Mouse (Mus musculus): ENCODE measurements around the gene Csrp3. TPM values are rescaled to one million over a fixed set of nuclear protein-coding genes. Genes with fewer than 3 reads are reported as not detected.

Gene Csrp3
- total RNA-seq, 1 experiment from 2014 or later = 4.6 TPM

DNA sequence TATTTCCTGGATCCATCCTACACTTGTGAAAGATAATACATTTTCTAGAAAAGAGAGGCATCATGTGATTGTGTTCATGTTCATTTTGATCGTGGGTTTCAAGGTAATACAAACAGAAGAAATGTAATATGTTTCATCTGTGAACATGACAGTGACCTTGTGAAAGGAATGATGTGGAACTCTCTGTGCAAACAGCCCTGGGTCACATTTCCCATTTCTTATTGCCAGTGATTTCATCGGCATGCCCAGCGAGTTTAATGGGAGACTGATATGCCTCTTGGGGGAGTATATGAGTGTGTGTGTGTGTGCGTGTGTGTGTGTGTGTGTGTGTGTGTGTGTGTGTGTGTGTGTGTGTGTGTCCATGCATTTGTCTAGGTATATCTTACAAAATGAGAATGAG is 6.3 kb downstream of the Csrp3 start:
- ATAC-seq (replicated peaks in 1 of 2; ENCODE audit: insufficient read depth in 1 of 2, low FRiP score in 2 of 2, low TSS enrichment in 1 of 2, low read depth in 1 of 2, poor library complexity in 2 of 2, severe bottlenecking in 2 of 2) = no peak

GRCm38 (mm10) chr7:48840545-48840944 is 7.3 kb downstream of the Csrp3 start:
- ATAC-seq (replicated peaks in 1 of 2; ENCODE audit: insufficient read depth in 1 of 2, low FRiP score in 2 of 2, low TSS enrichment in 1 of 2, low read depth in 1 of 2, poor library complexity in 2 of 2, severe bottlenecking in 2 of 2) = no peak

DNA sequence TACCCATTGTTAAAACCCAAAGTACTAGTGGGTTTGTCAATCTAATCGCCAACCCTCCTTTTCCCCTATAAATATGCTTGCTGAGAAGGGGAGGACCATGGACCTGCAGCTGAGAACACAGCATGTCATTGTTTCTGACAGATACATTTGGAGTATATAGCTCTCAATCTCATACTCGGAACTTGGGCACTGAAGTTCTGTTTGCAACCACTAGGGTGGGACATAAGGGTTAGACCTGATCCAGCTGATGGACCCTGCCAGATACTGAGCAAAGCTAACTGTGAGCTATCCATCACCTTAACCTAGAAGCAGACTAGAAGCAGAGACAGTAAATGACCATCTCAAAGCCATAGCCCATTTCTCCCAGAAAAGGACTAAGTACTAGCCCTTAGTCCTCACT is 9.4 kb downstream of the Csrp3 start:
- peak; percentile 60 to 63; a peak in 2 of 4 replicates for ATAC-seq (replicated peaks in 1 of 2; ENCODE audit: insufficient read depth in 1 of 2, low FRiP score in 2 of 2, low TSS enrichment in 1 of 2, low read depth in 1 of 2, poor library complexity in 2 of 2, severe bottlenecking in 2 of 2)

DNA sequence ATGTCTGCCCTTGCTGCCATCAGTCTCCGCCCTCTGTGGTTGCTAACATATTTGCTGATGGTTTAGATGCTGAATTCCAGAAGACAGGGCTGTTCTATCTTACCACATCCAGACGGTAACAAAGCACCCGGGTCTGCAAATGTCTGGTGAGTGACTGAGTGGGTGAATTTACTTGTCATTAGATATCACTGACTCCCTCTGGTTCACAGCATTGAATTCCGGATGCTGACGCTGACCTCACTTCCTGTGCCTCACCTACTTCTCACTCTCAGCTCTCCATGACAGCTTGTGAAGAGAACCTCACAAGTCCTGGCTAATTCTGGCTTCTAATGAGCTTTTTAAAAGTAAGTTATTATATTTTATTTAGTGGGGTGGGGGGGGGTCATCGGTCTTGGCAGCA is 10.9 kb downstream of the Csrp3 start:
- ATAC-seq (replicated peaks in 1 of 2; ENCODE audit: insufficient read depth in 1 of 2, low FRiP score in 2 of 2, low TSS enrichment in 1 of 2, low read depth in 1 of 2, poor library complexity in 2 of 2, severe bottlenecking in 2 of 2) = peak; percentile 76 to 85

DNA sequence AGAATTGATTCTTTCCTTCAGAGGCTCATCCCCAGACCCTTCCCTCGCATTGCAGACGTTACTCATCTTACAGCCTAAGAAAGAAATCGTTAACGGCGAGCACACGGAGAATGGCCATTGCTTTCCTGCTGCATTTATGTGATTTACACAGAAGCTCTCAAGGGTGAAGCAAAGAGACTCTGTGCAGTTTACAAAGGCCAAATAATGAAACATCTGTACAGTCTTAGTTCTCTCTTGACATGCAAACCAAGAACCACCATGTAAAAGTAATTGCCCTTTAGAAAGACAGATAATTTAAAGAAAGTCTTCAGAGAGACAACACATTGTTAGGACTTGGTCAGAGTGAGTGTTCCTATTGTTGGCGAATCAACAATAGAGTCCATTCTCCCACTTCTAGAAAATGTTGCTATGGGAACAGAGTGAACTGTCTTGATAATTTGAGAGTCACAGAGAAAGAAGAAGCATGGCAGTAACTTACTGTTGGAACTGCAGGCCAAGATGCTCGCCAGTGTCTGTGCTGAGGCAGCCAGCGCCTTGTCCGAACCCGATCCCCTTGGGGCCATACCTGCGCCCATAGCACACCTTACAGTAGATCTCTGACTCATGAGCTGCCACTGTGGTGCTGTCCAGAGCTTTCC is 12.7 kb downstream of the Csrp3 start:
- ATAC-seq (replicated peaks in 1 of 2; ENCODE audit: insufficient read depth in 1 of 2, low FRiP score in 2 of 2, low TSS enrichment in 1 of 2, low read depth in 1 of 2, poor library complexity in 2 of 2, severe bottlenecking in 2 of 2) = no peak

DNA sequence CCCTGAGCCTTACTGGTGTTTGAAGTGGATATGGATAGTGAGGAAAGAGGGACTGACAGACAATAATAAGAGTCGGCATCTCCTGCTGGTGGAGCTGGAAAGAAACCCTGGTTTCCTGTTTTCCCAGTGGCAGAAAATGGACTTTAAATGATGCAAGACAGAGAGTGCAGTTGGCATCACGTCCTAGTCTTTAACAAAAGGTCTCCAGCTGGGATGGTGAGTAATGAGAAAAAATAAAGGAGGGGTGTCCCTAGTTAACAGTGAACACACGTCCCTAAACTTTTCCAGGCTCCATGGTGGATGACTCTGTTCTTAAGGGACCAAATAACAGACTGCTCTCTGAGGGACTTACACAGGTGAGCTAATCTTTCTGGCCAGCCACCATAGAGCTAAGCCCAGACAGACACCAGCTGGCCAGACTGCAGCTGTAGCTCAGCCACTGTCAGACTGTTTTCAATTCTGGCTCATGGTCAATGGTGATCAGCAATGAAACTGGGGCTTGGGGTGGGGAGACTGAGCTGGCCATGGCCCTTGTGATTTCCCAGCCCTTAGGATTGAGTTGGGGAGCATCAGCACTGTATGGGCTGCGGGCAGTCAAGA is 13.4 kb downstream of the Csrp3 start:
- ATAC-seq (replicated peaks in 1 of 2; ENCODE audit: insufficient read depth in 1 of 2, low FRiP score in 2 of 2, low TSS enrichment in 1 of 2, low read depth in 1 of 2, poor library complexity in 2 of 2, severe bottlenecking in 2 of 2) = no peak

- ATAC-seq (replicated peaks in 1 of 2; ENCODE audit: insufficient read depth in 1 of 2, low FRiP score in 2 of 2, low TSS enrichment in 1 of 2, low read depth in 1 of 2, poor library complexity in 2 of 2, severe bottlenecking in 2 of 2) = peak in 1 of 2 experiments; percentile 27; a peak in 1 of 4 replicates
These were observed 15.1 kb downstream of the Csrp3 start for GRCm38 (mm10) chr7:48832735-48833134.

DNA sequence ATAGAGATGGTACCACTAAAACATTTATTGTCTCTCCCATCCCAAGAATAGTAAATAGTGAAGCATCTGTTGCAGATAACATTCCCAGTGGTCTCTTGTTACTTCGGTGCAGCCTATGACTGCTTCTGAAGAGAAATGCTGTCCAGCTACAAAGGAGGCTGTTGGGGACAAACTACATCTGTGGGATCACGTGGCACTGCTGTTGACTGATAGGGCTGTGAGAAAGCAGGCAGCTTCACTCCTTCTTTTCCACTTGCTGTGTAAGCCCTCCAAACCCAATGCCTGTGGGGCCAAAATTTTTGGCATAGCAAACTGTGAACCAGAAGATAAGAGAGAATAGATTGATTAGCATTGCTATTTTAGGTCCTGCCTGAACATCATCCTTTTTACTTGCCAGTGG is 17.4 kb downstream of the Csrp3 start:
- no peak for ATAC-seq (replicated peaks in 1 of 2; ENCODE audit: insufficient read depth in 1 of 2, low FRiP score in 2 of 2, low TSS enrichment in 1 of 2, low read depth in 1 of 2, poor library complexity in 2 of 2, severe bottlenecking in 2 of 2)

DNA sequence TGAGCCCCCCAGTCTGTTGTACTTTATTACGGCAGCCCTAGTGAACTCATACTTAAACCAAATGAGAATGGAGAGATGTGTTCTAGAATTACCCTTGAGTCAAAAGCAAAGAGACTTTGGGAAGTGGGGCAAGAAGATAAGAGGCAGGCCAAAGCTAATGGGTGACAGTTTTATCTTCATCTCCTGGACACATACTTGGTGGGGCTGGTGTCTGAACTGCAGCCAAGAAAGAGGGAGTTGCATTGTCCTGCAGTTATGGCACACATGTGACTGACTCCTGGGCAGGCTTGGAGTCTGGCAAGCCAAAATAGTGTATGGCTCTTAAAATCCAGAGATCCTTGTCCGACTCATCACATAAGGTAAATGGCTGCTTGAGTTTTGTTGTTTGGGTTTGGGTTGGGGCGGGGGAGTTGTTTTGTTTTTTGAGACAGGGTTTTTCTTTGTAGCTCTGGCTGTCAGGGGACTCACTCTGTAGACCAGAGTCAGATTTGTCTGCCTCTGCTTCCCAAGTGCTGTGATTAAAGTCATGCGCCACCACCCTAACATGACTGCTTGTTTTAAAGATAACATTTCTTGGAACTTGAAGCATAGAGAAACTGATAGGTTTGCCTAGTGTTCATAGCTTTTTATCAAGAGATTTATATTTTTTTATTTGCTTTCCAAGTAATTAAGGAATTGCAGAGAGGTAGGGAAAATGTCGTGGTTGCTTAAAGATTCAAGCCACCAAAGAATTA is 18.5 kb downstream of the Csrp3 start:
- no peak for ATAC-seq (replicated peaks in 1 of 2; ENCODE audit: insufficient read depth in 1 of 2, low FRiP score in 2 of 2, low TSS enrichment in 1 of 2, low read depth in 1 of 2, poor library complexity in 2 of 2, severe bottlenecking in 2 of 2)

DNA sequence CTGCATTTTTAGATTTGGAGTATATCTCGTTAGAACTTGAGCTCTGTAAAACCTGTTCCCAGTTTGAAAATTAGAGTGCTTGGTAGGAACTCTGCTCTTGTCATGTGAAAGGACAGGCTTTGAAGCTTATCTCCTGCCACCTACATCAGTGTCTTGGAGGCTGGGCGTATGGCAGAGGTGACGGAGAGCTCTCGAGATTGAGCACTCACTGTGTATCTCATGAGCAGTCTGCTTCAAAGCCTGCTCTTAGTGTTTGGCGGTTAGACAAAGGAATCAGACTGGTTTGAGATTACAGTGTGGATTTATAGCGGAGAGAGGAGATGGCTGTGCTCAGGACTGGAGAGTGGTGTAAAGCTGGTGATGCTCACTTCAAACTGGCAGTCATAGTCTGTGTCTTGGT is 22.7 kb downstream of the Csrp3 start:
- ATAC-seq (replicated peaks in 1 of 2; ENCODE audit: insufficient read depth in 1 of 2, low FRiP score in 2 of 2, low TSS enrichment in 1 of 2, low read depth in 1 of 2, poor library complexity in 2 of 2, severe bottlenecking in 2 of 2) = no peak

DNA sequence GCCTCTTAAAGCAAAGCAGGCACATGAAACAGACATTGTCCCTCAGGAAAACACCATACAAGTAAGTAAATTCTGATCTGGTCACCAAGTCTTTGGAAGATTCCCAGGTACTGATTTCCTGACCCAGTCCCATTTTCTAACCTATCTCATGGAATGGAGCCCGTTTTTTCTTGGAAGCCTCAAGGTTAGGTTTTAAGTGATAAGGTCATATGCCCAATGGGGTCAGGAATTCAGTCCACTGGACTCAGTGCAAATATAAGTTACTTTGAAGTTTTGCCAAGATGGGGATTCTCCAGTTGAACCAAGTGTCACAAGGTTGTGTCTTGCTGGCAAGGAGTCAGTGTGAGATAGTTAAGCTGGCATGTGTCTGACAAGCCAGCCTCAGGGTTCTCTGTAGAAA is 23.2 kb downstream of the Csrp3 start:
- ATAC-seq (replicated peaks in 1 of 2; ENCODE audit: insufficient read depth in 1 of 2, low FRiP score in 2 of 2, low TSS enrichment in 1 of 2, low read depth in 1 of 2, poor library complexity in 2 of 2, severe bottlenecking in 2 of 2) = no peak

GRCm38 (mm10) chr7:48823621-48824020 is 24.2 kb downstream of the Csrp3 start:
- ATAC-seq (replicated peaks in 1 of 2; ENCODE audit: insufficient read depth in 1 of 2, low FRiP score in 2 of 2, low TSS enrichment in 1 of 2, low read depth in 1 of 2, poor library complexity in 2 of 2, severe bottlenecking in 2 of 2) = no peak

DNA sequence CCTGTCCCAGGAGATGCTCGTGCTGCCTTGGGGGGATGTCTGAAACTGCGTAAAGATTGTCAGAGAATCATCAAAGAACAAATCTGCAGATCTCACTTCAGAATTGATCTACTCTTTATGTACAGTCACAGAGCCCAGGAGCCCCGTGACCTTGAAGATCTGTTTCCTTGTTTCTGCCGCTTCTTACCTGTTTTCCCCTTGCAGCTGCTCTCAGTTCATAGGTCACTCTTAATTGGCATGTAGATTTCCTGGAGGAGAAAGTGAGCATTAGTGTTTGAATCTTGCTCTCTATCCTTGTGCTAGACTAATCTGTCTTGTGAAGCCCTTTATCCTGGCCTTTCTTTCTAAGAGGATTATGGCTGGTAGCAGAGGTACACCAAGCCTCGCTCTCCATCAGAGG is 26.2 kb downstream of the Csrp3 start:
- no peak for ATAC-seq (replicated peaks in 1 of 2; ENCODE audit: insufficient read depth in 1 of 2, low FRiP score in 2 of 2, low TSS enrichment in 1 of 2, low read depth in 1 of 2, poor library complexity in 2 of 2, severe bottlenecking in 2 of 2)

DNA sequence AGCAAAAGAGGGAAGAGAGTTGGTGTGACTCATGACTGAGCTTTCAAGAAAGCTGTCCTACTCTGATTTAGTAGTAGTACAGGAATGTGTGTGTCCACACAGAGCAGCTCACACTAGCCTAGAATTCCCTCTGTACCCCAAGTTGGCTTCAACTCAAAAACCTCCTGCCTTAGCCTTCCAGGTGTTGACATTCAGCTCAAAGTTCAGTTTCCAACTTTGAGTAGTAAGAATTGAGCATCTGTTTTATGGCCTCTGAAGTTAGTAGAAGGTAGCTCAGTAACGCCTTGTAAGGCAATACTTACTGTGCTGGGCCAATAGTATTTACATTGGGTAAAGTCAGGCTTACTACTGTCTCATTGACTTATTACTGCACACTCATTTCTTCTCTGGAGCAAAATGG is 34.2 kb downstream of the Csrp3 start:
- no peak for ATAC-seq (replicated peaks in 1 of 2; ENCODE audit: insufficient read depth in 1 of 2, low FRiP score in 2 of 2, low TSS enrichment in 1 of 2, low read depth in 1 of 2, poor library complexity in 2 of 2, severe bottlenecking in 2 of 2)

- no peak for ATAC-seq (replicated peaks in 1 of 2; ENCODE audit: insufficient read depth in 1 of 2, low FRiP score in 2 of 2, low TSS enrichment in 1 of 2, low read depth in 1 of 2, poor library complexity in 2 of 2, severe bottlenecking in 2 of 2)
These were observed 35.5 kb downstream of the Csrp3 start for GRCm38 (mm10) chr7:48812358-48812757.

GRCm38 (mm10) chr7:48810652-48811051 is 37.2 kb downstream of the Csrp3 start:
- ATAC-seq (replicated peaks in 1 of 2; ENCODE audit: insufficient read depth in 1 of 2, low FRiP score in 2 of 2, low TSS enrichment in 1 of 2, low read depth in 1 of 2, poor library complexity in 2 of 2, severe bottlenecking in 2 of 2) = no peak

- no peak for ATAC-seq (replicated peaks in 1 of 2; ENCODE audit: insufficient read depth in 1 of 2, low FRiP score in 2 of 2, low TSS enrichment in 1 of 2, low read depth in 1 of 2, poor library complexity in 2 of 2, severe bottlenecking in 2 of 2)
These were observed 41.2 kb downstream of the Csrp3 start for GRCm38 (mm10) chr7:48806587-48806986.

DNA sequence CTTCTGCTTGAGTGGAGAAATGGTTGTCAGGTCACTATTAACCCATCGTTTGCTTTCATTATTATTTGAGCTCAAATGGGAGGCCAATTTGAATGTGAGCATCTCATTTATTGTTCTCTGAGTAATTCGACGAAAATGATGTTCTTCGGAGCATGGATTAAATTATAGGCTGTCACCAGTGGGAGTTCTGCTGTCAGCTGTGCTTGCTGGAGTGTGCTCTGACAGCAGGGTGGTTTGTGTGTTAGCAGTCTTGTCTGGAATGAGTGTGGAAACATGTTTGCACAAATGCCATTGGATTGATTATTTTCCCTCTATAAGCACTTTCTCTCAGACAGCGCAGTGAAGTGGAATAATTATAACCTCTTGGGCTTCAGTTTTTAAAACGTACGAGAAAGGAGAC is 44.5 kb downstream of the Csrp3 start:
- no peak for ATAC-seq (replicated peaks in 1 of 2; ENCODE audit: insufficient read depth in 1 of 2, low FRiP score in 2 of 2, low TSS enrichment in 1 of 2, low read depth in 1 of 2, poor library complexity in 2 of 2, severe bottlenecking in 2 of 2)

- ATAC-seq (replicated peaks in 1 of 2; ENCODE audit: insufficient read depth in 1 of 2, low FRiP score in 2 of 2, low TSS enrichment in 1 of 2, low read depth in 1 of 2, poor library complexity in 2 of 2, severe bottlenecking in 2 of 2) = no peak
These were observed 52.7 kb downstream of the Csrp3 start for GRCm38 (mm10) chr7:48795130-48795529.

All from hematopoietic stem cell, adult 5-6 weeks (primary cell).